Mouse (Mus musculus): ENCODE measurements around the gene Ssmem1. TPM values are rescaled to one million over a fixed set of nuclear protein-coding genes. Genes with fewer than 3 reads are reported as not detected.

Gene Ssmem1
- polyA plus RNA-seq, 1 experiment from 2014 or later: 0.17 TPM

DNA sequence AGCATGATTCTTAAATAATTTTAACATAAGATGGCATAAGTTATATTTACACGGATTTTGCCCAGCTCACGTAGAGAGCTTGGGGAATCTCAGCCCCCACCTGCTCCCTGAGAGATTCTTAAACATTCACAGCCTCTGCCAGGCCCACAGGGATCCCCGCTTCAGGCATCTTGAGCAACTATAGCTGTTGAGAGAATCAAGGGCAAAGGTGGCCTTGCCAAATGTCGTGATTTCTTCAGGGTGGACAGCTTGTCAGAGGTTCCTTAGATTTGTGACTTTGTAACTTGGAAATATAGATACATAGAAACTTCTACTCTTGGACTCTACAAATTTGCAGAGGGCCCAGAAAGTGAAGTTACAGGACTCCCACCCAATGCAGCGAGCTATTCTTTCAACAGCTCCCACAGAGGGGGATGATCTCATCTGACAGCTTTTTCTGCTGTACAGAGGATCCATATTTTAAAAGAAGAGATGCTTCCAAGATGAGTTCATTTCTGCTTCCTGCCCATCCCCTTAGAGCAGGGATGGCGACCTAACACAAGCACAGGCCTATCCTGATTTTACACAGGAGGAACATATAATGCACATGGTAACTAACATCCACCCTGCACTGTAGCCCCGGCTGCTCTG, 43.8 kb downstream of the Ssmem1 start:
- no peak for DNase-seq (ENCODE audit: low spot score)
- WGBS: 79% methylated on average over 7 of the region's 7 CpGs
- no peak for ATAC-seq (ENCODE audit: insufficient number of reproducible peaks, low FRiP score, low TSS enrichment, low read depth)
- Histone ChIP-seq H3K27ac (replicated peaks; ENCODE audit: low read depth, low read length) (peak overlapping the region; percentile 48; the same call in 1 of the 2 replicates), H3K4me3 (ENCODE audit: low read depth, low read length) (no peak overlapping the region), H3K4me2 (ENCODE audit: low read depth, severe bottlenecking) (no peak overlapping the region), H3K9ac (ENCODE audit: low read length) (no peak overlapping the region), H3K4me1 (ENCODE audit: control insufficient read depth, insufficient read depth, low read length) (peaks cover 41% of the 10 kb centered on the region), H3K36me3 (ENCODE audit: control insufficient read depth, insufficient read depth, low read length) (no peaks in the 10 kb centered on the region), H3K9me3 (ENCODE audit: control insufficient read depth, low read length) (no peaks in the 10 kb centered on the region), H3K27me3 (ENCODE audit: control insufficient read depth, insufficient read depth, low read length) (no peaks in the 10 kb centered on the region)

GRCm38 (mm10) chr6:30554092-30554491, 44.4 kb downstream of the Ssmem1 start:
- 48% methylated on average over 5 of the region's 5 CpGs for WGBS
- no peak overlapping the region for H3K4me2 ChIP-seq (ENCODE audit: low read depth, severe bottlenecking)
- no peak overlapping the region for H3K4me3 ChIP-seq (ENCODE audit: low read depth, low read length)
- H3K9ac ChIP-seq (ENCODE audit: low read length): no peak overlapping the region
- peaks cover 39% of the 10 kb centered on the region for H3K4me1 ChIP-seq (ENCODE audit: control insufficient read depth, insufficient read depth, low read length)
- H3K27ac ChIP-seq (replicated peaks; ENCODE audit: low read depth, low read length): peak overlapping the region; percentile 48; the same call in 1 of the 2 replicates
- H3K27me3 ChIP-seq (ENCODE audit: control insufficient read depth, insufficient read depth, low read length): no peaks in the 10 kb centered on the region
- DNase-seq (ENCODE audit: low spot score) (no peak), ATAC-seq (ENCODE audit: insufficient number of reproducible peaks, low FRiP score, low TSS enrichment, low read depth) (no peak)
- no peaks in the 10 kb centered on the region for H3K9me3 ChIP-seq (ENCODE audit: control insufficient read depth, low read length)
- H3K36me3 ChIP-seq (ENCODE audit: control insufficient read depth, insufficient read depth, low read length): no peaks in the 10 kb centered on the region

DNA sequence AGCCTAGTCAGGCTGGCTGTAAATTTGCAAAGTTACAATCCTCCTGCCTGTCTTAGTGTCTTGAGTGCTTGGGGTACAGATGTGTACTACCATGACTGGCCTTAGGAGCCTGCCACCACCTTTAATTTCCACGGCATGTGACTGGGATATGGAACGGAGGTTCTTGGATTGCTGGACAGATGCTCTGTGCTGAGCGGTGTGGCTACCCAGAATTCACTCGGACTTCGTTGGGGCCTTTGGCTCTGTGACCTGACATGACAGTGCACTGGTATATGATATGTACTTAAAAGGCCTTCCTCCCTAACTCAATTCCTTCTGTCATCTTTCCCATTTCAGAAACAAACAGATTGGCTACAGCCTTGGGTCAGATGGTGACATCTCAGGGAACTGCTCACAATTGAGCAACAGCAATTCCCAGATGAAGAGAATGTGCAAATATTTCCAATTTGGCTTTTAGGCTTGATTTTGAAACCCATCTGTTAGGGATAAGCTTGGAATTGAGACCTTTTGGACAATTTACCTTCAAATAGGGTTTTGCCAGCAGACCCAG, 45.0 kb downstream of the Ssmem1 start:
- DNase-seq (ENCODE audit: low spot score): no peak
- H3K9ac ChIP-seq (ENCODE audit: low read length): no peak overlapping the region
- 75% methylated on average over 5 of the region's 5 CpGs for WGBS
- no peak overlapping the region for H3K4me3 ChIP-seq (ENCODE audit: low read depth, low read length)
- no peaks in the 10 kb centered on the region for H3K36me3 ChIP-seq (ENCODE audit: control insufficient read depth, insufficient read depth, low read length)
- no peak overlapping the region for H3K4me2 ChIP-seq (ENCODE audit: low read depth, severe bottlenecking)
- H3K27me3 ChIP-seq (ENCODE audit: control insufficient read depth, insufficient read depth, low read length): no peaks in the 10 kb centered on the region
- H3K4me1 ChIP-seq (ENCODE audit: control insufficient read depth, insufficient read depth, low read length): peaks cover 37% of the 10 kb centered on the region
- no peaks in the 10 kb centered on the region for H3K9me3 ChIP-seq (ENCODE audit: control insufficient read depth, low read length)
- H3K27ac ChIP-seq (replicated peaks; ENCODE audit: low read depth, low read length): peak overlapping the region; percentile 73
- 0 out of 2 replicates have a peak, but pooled peaks have one; percentile 1 for ATAC-seq (ENCODE audit: insufficient number of reproducible peaks, low FRiP score, low TSS enrichment, low read depth)

DNA sequence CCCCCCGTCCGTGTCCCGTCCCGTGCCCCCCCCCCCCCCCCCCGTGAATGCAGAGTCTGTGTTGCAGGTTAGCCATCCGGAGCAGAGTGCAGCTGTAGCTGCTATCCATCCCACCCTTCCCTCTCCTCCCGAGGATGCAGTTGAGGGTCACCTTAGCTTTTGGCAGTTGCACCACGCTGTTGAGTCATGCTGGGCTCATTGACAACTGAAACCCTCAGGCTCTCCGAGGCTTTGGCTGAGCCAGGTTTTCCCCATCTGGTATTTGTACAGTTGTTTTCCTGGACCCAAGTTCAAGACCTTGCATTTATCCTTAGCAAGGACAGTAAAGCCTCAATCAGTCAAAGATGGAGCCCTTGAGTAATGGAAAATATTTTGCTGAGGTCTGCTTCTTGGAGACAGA, 46.4 kb downstream of the Ssmem1 start:
- Histone ChIP-seq H3K27ac (replicated peaks; ENCODE audit: low read depth, low read length) (no peak overlapping the region), H3K9ac (ENCODE audit: low read length) (no peak overlapping the region), H3K9me3 (ENCODE audit: control insufficient read depth, low read length) (no peaks in the 10 kb centered on the region), H3K27me3 (ENCODE audit: control insufficient read depth, insufficient read depth, low read length) (no peaks in the 10 kb centered on the region), H3K36me3 (ENCODE audit: control insufficient read depth, insufficient read depth, low read length) (no peaks in the 10 kb centered on the region), H3K4me1 (ENCODE audit: control insufficient read depth, insufficient read depth, low read length) (peaks cover 28% of the 10 kb centered on the region), H3K4me2 (ENCODE audit: low read depth, severe bottlenecking) (no peak overlapping the region), H3K4me3 (ENCODE audit: low read depth, low read length) (no peak overlapping the region)
- WGBS: 21% methylated on average over 4 of the region's 9 CpGs
- ATAC-seq (ENCODE audit: insufficient number of reproducible peaks, low FRiP score, low TSS enrichment, low read depth) (no peak), DNase-seq (ENCODE audit: low spot score) (no peak)

GRCm38 (mm10) chr6:30559726-30560125, 50.1 kb downstream of the Ssmem1 start:
- H3K9me3 ChIP-seq (ENCODE audit: control insufficient read depth, low read length): no peaks in the 10 kb centered on the region
- DNase-seq (ENCODE audit: low spot score): no peak
- no peak overlapping the region for H3K9ac ChIP-seq (ENCODE audit: low read length)
- ATAC-seq (ENCODE audit: insufficient number of reproducible peaks, low FRiP score, low TSS enrichment, low read depth): no peak
- H3K4me1 ChIP-seq (ENCODE audit: control insufficient read depth, insufficient read depth, low read length): peaks cover 1% of the 10 kb centered on the region; the same call in 1 of the 2 replicates
- no peak overlapping the region for H3K27ac ChIP-seq (replicated peaks; ENCODE audit: low read depth, low read length)
- 43% methylated on average over 1 of the region's 1 CpGs for WGBS
- peaks cover 2% of the 10 kb centered on the region; the same call in 1 of the 2 replicates for H3K36me3 ChIP-seq (ENCODE audit: control insufficient read depth, insufficient read depth, low read length)
- no peaks in the 10 kb centered on the region for H3K27me3 ChIP-seq (ENCODE audit: control insufficient read depth, insufficient read depth, low read length)
- no peak overlapping the region for H3K4me2 ChIP-seq (ENCODE audit: low read depth, severe bottlenecking)
- no peak overlapping the region for H3K4me3 ChIP-seq (ENCODE audit: low read depth, low read length)

GRCm38 (mm10) chr6:30562132-30562531, 52.5 kb downstream of the Ssmem1 start:
- ATAC-seq (ENCODE audit: insufficient number of reproducible peaks, low FRiP score, low TSS enrichment, low read depth) (no peak), DNase-seq (ENCODE audit: low spot score) (no peak)
- WGBS: 84% methylated on average over 4 of the region's 4 CpGs
- no peak overlapping the region for H3K4me3 ChIP-seq (ENCODE audit: low read depth, low read length)
- H3K27ac ChIP-seq (replicated peaks; ENCODE audit: low read depth, low read length): no peak overlapping the region
- H3K9ac ChIP-seq (ENCODE audit: low read length): no peak overlapping the region
- H3K4me1 ChIP-seq (ENCODE audit: control insufficient read depth, insufficient read depth, low read length): no peaks in the 10 kb centered on the region
- no peak overlapping the region for H3K4me2 ChIP-seq (ENCODE audit: low read depth, severe bottlenecking)
- H3K9me3 ChIP-seq (ENCODE audit: control insufficient read depth, low read length): no peaks in the 10 kb centered on the region
- H3K27me3 ChIP-seq (ENCODE audit: control insufficient read depth, insufficient read depth, low read length): no peaks in the 10 kb centered on the region
- H3K36me3 ChIP-seq (ENCODE audit: control insufficient read depth, insufficient read depth, low read length): peaks cover 2% of the 10 kb centered on the region; the same call in 1 of the 2 replicates

DNA sequence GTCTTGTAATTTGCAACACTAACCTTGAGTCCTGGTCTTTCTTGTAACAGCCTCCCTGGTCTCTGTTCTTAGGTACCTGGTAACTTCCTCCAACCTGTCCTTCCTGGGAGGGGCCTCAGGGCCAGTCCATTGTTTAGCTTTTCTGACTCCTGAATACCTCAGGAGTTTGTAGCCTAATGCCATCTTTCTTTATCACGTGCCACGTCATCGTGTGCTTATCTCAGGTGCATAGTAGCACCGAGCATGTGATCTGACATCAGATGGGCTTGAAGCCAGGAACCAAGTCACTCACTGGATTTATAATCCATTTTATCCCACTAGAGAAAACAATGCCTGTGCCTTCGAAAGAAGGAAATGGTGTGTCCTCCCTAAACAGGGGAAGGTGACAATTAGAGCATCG, 53.9 kb downstream of the Ssmem1 start:
- no peak overlapping the region for H3K4me3 ChIP-seq (ENCODE audit: low read depth, low read length)
- no peaks in the 10 kb centered on the region for H3K27me3 ChIP-seq (ENCODE audit: control insufficient read depth, insufficient read depth, low read length)
- no peaks in the 10 kb centered on the region for H3K9me3 ChIP-seq (ENCODE audit: control insufficient read depth, low read length)
- H3K36me3 ChIP-seq (ENCODE audit: control insufficient read depth, insufficient read depth, low read length): peaks cover 2% of the 10 kb centered on the region; the same call in 1 of the 2 replicates
- 94% methylated on average over 6 of the region's 6 CpGs for WGBS
- no peaks in the 10 kb centered on the region for H3K4me1 ChIP-seq (ENCODE audit: control insufficient read depth, insufficient read depth, low read length)
- no peak overlapping the region for H3K27ac ChIP-seq (replicated peaks; ENCODE audit: low read depth, low read length)
- DNase-seq (ENCODE audit: low spot score): no peak
- H3K9ac ChIP-seq (ENCODE audit: low read length): no peak overlapping the region
- ATAC-seq (ENCODE audit: insufficient number of reproducible peaks, low FRiP score, low TSS enrichment, low read depth): no peak
- no peak overlapping the region for H3K4me2 ChIP-seq (ENCODE audit: low read depth, severe bottlenecking)

DNA sequence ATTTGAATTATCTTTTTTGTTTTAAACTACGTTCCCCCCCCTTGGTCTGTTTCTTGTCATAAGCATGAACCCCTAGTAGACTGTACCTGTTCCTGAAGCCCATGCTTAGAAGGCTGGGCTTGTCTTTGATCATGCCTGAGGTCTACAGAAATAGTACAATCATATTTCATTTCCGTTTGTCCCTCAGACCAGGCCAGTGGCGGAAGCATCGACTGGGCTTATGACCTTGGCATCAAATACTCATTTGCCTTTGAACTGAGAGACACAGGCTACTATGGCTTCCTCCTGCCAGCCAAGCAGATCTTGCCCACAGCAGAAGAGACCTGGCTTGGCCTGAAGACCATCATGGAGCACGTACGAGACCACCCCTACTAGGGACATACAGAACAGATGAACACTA, 54.4 kb downstream of the Ssmem1 start:
- Histone ChIP-seq H3K27me3 (ENCODE audit: control insufficient read depth, insufficient read depth, low read length) (no peaks in the 10 kb centered on the region), H3K9ac (ENCODE audit: low read length) (no peak overlapping the region), H3K4me3 (ENCODE audit: low read depth, low read length) (no peak overlapping the region), H3K4me2 (ENCODE audit: low read depth, severe bottlenecking) (no peak overlapping the region), H3K4me1 (ENCODE audit: control insufficient read depth, insufficient read depth, low read length) (no peaks in the 10 kb centered on the region), H3K36me3 (ENCODE audit: control insufficient read depth, insufficient read depth, low read length) (peaks cover 2% of the 10 kb centered on the region; the same call in 1 of the 2 replicates), H3K9me3 (ENCODE audit: control insufficient read depth, low read length) (no peaks in the 10 kb centered on the region), H3K27ac (replicated peaks; ENCODE audit: low read depth, low read length) (no peak overlapping the region)
- WGBS: 94% methylated on average over 6 of the region's 6 CpGs
- no peak for DNase-seq (ENCODE audit: low spot score)
- ATAC-seq (ENCODE audit: insufficient number of reproducible peaks, low FRiP score, low TSS enrichment, low read depth): no peak

All from limb, embryonic 11.5 days (tissue).